Mouse (Mus musculus): ENCODE data around the gene Sde2. TPM values are rescaled to one million over a fixed set of nuclear protein-coding genes. Genes with fewer than 3 reads are reported as not detected.

The Sde2 gene
- polyA plus RNA-seq, 1 experiment, result 15.3 TPM

DNA sequence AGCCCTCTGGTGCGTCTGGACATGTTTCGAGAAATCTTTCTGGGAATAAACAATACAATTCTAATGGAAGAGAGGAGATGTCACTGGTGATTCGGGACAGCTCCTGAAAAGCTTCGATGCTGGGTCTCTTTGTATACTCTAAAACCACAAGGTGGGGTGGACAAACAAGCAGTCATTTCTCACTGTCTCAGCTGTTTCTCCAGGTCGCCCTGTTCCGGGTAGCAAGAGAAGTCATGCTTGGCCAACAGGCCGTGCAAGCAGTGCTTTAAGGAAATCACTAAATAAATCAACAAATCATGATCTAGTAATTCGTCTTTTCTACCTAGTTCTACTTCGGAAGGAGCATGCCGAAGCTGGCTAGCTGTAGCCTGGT, 52.7 kb downstream of the Sde2 start:
- peak overlapping the region; percentile 84 for H3ac ChIP-seq (ENCODE audit: control insufficient read depth, insufficient read length)
- peaks cover 13% of the 10 kb centered on the region for H3K27me3 ChIP-seq (ENCODE audit: control insufficient read depth, insufficient read depth, insufficient read length)
- peaks cover 17% of the 10 kb centered on the region for H3K79me2 ChIP-seq (ENCODE audit: control insufficient read depth, insufficient read depth)
- peak overlapping the region; percentile 64 for H3K4me3 ChIP-seq
- H3K36me3 ChIP-seq (ENCODE audit: control insufficient read depth, insufficient read depth), result no peaks in the 10 kb centered on the region
- H3K4me2 ChIP-seq (ENCODE audit: low read depth), result peak overlapping the region; percentile 95
- no peak for TF ChIP-seq USF1 (IDR thresholded peaks at IDR 0.05; ENCODE audit: low read depth)
- TF ChIP-seq CEBPB (IDR thresholded peaks at IDR 0.05; ENCODE audit: insufficient read depth, poor library complexity, severe bottlenecking), result no peak
- TF ChIP-seq TCF12 (IDR thresholded peaks at IDR 0.05; ENCODE audit: insufficient read depth, poor library complexity, severe bottlenecking), result no peak
- no peak for TF ChIP-seq MAX (IDR thresholded peaks at IDR 0.05; ENCODE audit: low read depth)

DNA sequence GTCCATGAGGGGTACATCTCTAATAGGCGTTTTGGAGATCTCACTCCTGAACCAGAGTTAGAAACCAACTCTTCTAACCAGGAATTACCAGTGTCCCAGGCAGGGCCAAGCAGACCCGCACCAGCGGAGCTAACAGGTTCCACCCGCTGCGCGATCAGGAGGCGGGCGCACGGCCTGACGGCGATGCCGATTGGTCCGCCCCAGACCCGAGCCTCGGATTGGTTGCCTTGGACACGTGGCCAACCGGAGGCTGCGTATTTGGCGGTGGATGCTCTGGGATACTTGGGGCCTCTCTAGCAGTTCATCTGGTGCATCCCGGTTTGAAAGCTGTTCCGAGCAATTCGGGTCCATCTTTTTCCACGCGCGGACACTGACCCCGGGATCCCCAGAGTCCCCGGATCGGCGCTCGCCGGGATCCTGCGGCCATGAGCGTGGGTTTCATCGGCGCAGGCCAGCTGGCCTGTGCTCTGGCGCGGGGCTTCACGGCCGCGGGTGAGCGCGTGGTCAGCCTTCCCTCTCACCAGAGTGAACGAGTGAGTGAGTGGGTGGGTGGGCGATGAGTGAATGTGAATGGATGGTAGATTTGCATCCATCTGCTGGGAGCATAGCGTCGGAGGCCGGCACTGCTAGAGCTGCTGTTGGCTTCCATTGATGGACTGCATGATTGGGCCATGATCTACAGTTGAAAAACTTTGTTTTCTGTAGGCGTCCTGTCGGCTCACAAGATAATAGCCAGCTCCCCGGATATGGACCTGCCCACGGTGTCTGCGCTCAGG, 53.3 kb downstream of the Sde2 start, which contains the start of gene Pycr2:
Gene Pycr2, plus strand, starts transcription at position 255 of the 776 bp plus-strand sequence.
- Histone ChIP-seq H3K4me3 (peak within 1 kb of the TSS; percentile 64), H3K79me2 (ENCODE audit: control insufficient read depth, insufficient read depth) (peaks cover 17% of the 10 kb centered on the region), H3ac (ENCODE audit: control insufficient read depth, insufficient read length) (peak within 1 kb of the TSS; percentile 84), H3K4me2 (ENCODE audit: low read depth) (peak within 1 kb of the TSS; percentile 95), H3K36me3 (ENCODE audit: control insufficient read depth, insufficient read depth) (peaks cover 3% of the 10 kb centered on the region), H3K27me3 (ENCODE audit: control insufficient read depth, insufficient read depth, insufficient read length) (peaks cover 10% of the 10 kb centered on the region)
- TF ChIP-seq MYOG (IDR thresholded peaks at IDR 0.05; ENCODE audit: control insufficient read depth in 1 of 3, insufficient read depth in 1 of 3, insufficient read length in 2 of 3, low read depth in 2 of 3) (peak in 1 of 3 experiments; percentile 27), TCF12 (IDR thresholded peaks at IDR 0.05; ENCODE audit: insufficient read depth, poor library complexity, severe bottlenecking) (no peak), TCF3 (IDR thresholded peaks at IDR 0.05; ENCODE audit: insufficient read length, low read depth) (no peak), POLR2AphosphoS2 (IDR thresholded peaks at IDR 0.05; ENCODE audit: insufficient read length, low read depth) (peak; percentile 73), POLR2A (IDR thresholded peaks at IDR 0.05; ENCODE audit: insufficient read length, low read depth) (peak; percentile 62), USF1 (IDR thresholded peaks at IDR 0.05; ENCODE audit: low read depth) (peak; percentile 99), REST (IDR thresholded peaks at IDR 0.05; ENCODE audit: insufficient read depth, insufficient read length) (no peak), SRF (IDR thresholded peaks at IDR 0.05; ENCODE audit: control insufficient read depth, insufficient read length, low read depth) (peak; percentile 86), MYOD1 (IDR thresholded peaks at IDR 0.05; ENCODE audit: control insufficient read depth in 1 of 3, insufficient read length in 2 of 3, low read depth in 2 of 3) (no peak), E2F4 (IDR thresholded peaks at IDR 0.05; ENCODE audit: insufficient read depth) (no peak)

DNA sequence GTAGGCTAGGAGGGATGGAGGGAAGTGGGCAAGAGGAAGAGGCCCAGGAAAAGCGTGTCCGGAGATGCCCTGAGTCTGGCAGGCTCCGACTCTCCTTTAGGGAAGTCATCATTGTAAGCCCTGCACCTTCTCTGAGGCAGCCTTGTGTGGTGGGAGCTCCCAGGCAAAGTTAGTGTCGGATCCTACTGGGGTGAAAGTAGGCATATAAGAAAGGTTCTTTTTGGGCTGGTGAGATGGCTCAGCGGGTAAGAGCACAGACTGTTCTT, 53.8 kb downstream of the Sde2 start:
- peaks cover 3% of the 10 kb centered on the region for H3K36me3 ChIP-seq (ENCODE audit: control insufficient read depth, insufficient read depth)
- peak overlapping the region; percentile 64 for H3K4me3 ChIP-seq
- peaks cover 17% of the 10 kb centered on the region for H3K79me2 ChIP-seq (ENCODE audit: control insufficient read depth, insufficient read depth)
- peak overlapping the region; percentile 87 for H3K4me2 ChIP-seq (ENCODE audit: low read depth)
- H3ac ChIP-seq (ENCODE audit: control insufficient read depth, insufficient read length), result peak overlapping the region; percentile 84
- H3K27me3 ChIP-seq (ENCODE audit: control insufficient read depth, insufficient read depth, insufficient read length), result peaks cover 5% of the 10 kb centered on the region
- TF ChIP-seq MAX (IDR thresholded peaks at IDR 0.05; ENCODE audit: low read depth) (no peak), USF1 (IDR thresholded peaks at IDR 0.05; ENCODE audit: low read depth) (no peak), TCF12 (IDR thresholded peaks at IDR 0.05; ENCODE audit: insufficient read depth, poor library complexity, severe bottlenecking) (no peak), MYOD1 (IDR thresholded peaks at IDR 0.05; ENCODE audit: control insufficient read depth in 1 of 3, insufficient read length in 2 of 3, low read depth in 2 of 3) (no peak), TCF3 (IDR thresholded peaks at IDR 0.05; ENCODE audit: insufficient read length, low read depth) (no peak), E2F4 (IDR thresholded peaks at IDR 0.05; ENCODE audit: insufficient read depth) (no peak), SRF (IDR thresholded peaks at IDR 0.05; ENCODE audit: control insufficient read depth, insufficient read length, low read depth) (no peak), REST (IDR thresholded peaks at IDR 0.05; ENCODE audit: insufficient read depth, insufficient read length) (no peak), MYOG (IDR thresholded peaks at IDR 0.05; ENCODE audit: control insufficient read depth in 1 of 3, insufficient read depth in 1 of 3, insufficient read length in 2 of 3, low read depth in 2 of 3) (no peak), POLR2AphosphoS2 (IDR thresholded peaks at IDR 0.05; ENCODE audit: insufficient read length, low read depth) (no peak), POLR2A (IDR thresholded peaks at IDR 0.05; ENCODE audit: insufficient read length, low read depth) (no peak), CEBPB (IDR thresholded peaks at IDR 0.05; ENCODE audit: insufficient read depth, poor library complexity, severe bottlenecking) (no peak)

DNA sequence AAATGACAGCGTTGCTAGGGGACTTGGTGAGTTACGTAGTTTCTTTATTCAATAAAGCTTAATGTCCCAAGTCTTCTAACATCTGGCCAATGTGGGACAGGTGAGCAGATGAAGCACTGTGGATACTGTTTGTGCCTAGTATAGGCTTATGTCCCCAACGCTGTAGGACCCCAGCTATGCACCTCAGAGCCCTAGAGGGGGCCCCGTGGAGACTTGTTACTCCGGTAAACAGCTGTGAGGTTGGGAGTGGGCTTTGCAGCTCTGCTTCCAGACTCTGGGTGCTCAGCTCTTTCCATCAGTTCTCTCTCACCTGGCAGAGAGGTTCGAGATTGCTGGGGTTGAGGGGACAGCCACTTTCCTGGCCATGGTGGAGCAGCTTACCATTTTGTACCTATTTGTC, 54.4 kb downstream of the Sde2 start:
- peak overlapping the region; percentile 87 for H3K4me2 ChIP-seq (ENCODE audit: low read depth)
- no peak overlapping the region for H3ac ChIP-seq (ENCODE audit: control insufficient read depth, insufficient read length)
- H3K27me3 ChIP-seq (ENCODE audit: control insufficient read depth, insufficient read depth, insufficient read length), result no peaks in the 10 kb centered on the region
- H3K79me2 ChIP-seq (ENCODE audit: control insufficient read depth, insufficient read depth), result peaks cover 17% of the 10 kb centered on the region
- peaks cover 3% of the 10 kb centered on the region for H3K36me3 ChIP-seq (ENCODE audit: control insufficient read depth, insufficient read depth)
- peak overlapping the region; percentile 64 for H3K4me3 ChIP-seq
- no peak for TF ChIP-seq POLR2A (IDR thresholded peaks at IDR 0.05; ENCODE audit: insufficient read length, low read depth)
- TF ChIP-seq MYOD1 (IDR thresholded peaks at IDR 0.05; ENCODE audit: control insufficient read depth in 1 of 3, insufficient read length in 2 of 3, low read depth in 2 of 3), result no peak
- TF ChIP-seq SRF (IDR thresholded peaks at IDR 0.05; ENCODE audit: control insufficient read depth, insufficient read length, low read depth), result no peak
- no peak for TF ChIP-seq REST (IDR thresholded peaks at IDR 0.05; ENCODE audit: insufficient read depth, insufficient read length)
- TF ChIP-seq CEBPB (IDR thresholded peaks at IDR 0.05; ENCODE audit: insufficient read depth, poor library complexity, severe bottlenecking), result no peak
- no peak for TF ChIP-seq E2F4 (IDR thresholded peaks at IDR 0.05; ENCODE audit: insufficient read depth)
- TF ChIP-seq POLR2AphosphoS2 (IDR thresholded peaks at IDR 0.05; ENCODE audit: insufficient read length, low read depth), result no peak
- TF ChIP-seq USF1 (IDR thresholded peaks at IDR 0.05; ENCODE audit: low read depth), result no peak
- TF ChIP-seq TCF12 (IDR thresholded peaks at IDR 0.05; ENCODE audit: insufficient read depth, poor library complexity, severe bottlenecking), result no peak
- no peak for TF ChIP-seq MAX (IDR thresholded peaks at IDR 0.05; ENCODE audit: low read depth)
- TF ChIP-seq MYOG (IDR thresholded peaks at IDR 0.05; ENCODE audit: control insufficient read depth in 1 of 3, insufficient read depth in 1 of 3, insufficient read length in 2 of 3, low read depth in 2 of 3), result no peak
- TF ChIP-seq TCF3 (IDR thresholded peaks at IDR 0.05; ENCODE audit: insufficient read length, low read depth), result no peak

Data from myocyte (in vitro differentiated cells).